Mouse (Mus musculus) kidney, adult 18-20 months (tissue): ENCODE data around the gene Etl4.

Experiments
- DNase-seq: peaks from one replicate; pipeline ENCODE4 v3.0.0; 2021

The Etl4 gene

DNA sequence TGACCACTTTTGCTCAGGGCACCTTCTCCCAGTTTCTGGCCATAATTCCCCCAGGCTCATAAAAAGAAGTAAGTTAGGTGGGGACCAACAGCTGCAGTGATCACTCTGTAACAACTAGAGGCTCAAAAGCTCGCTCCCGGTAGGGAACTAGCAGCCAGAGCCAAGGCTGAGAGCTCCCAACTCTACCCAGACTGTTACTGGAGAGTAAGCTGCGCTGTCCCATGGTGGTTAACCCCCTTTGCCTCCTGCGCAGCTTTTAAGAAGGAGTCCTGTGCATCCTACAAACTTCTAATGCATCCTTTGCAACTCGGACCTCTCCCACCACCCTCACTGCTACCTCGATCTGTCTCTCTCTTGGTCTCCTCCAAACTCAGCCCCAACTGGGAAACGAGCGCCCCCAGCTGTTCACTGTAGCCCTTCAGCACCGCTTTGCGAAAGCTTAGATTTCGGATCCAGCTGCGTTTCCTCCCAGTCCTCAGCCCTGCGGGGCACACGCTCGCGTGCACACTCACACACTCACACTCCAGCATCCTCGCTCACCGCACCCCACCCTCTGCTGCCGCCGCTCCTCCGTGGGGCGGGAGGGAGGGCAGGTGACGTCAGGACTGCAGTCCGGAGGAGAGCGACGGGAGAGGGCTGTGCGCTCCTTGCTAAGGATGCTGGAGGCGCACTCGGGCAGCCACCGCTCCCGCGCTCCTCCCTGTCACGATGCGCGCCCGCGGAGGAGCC lies at the start of gene Etl4:
Gene Etl4 (plus strand): TSS at position 610 of the 729 bp plus-strand sequence.
- DNase-seq, result no peak

DNA sequence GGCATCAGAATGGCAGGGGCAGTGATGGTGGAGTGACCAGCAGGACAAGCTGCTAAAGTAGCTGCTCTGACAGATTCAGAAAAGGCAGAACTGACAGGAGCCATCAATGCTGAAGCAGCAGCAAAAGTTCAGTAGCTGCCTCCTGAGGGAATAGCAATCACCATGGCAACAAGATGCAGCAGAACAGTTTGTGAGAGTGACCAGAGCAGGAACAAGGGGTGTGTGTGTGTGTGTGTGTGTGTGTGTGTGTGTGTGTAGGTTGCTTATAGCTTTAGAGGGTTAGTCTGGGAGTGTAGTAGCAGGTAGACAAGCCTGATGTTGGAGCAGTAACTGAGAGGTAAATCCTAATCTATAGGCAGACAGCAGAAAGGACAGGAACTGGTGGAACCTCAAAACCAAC lies 40.4 kb upstream of the Etl4 start:
- DNase-seq, result no peak

- DNase-seq, result no peak
These were observed 37.7 kb upstream of the Etl4 start for GRCm38 (mm10) chr2:19871881-19872280.

- DNase-seq, result no peak
These were observed 18.7 kb upstream of the Etl4 start for GRCm38 (mm10) chr2:19890875-19891274.

- DNase-seq, result no peak
These were observed 560 bp downstream of the Etl4 start for GRCm38 (mm10) chr2:19909900-19910780.

- no peak for DNase-seq
These were observed 1.2 kb downstream of the Etl4 start for GRCm38 (mm10) chr2:19910781-19911175.

GRCm38 (mm10) chr2:19919190-19919589 lies 9.6 kb downstream of the Etl4 start:
- DNase-seq, result peak; percentile 51

DNA sequence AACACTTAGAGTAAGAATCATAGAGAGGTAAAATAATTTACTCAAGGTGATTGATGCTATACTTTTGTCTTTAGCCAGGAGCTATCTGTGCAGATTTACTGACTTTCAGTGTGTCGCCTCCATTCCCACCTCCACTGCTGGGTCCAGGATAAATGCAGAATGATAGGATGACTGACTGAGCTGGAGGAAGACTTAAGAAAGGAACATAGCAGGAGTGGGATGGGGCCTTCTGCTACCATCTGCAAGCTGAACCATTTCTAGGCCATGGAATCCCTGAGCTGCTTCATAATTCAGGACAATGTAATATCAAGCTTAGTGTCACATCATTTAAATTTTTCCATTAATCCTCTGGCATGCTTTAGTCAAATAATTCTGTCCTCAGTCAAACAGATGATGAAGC lies 20.4 kb downstream of the Etl4 start:
- no peak for DNase-seq

DNA sequence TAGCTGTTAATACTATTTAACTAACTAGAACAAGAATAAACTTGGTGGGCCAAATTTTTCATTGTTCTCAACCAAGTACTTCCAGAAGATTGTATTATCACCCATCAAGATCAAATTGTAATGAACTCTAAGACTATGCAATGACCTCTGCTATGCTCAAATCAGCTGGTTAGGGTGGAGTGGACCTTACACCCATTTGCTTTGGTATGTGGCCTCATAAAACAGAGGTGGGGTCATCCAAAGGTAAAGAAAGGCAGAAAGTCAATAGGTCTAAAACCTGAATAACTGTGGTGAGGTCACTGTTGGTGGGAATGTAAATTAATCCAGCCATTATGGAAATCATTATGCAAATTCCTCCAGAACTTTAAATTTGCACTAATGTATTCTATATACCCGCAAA lies 24.3 kb downstream of the Etl4 start:
- no peak for DNase-seq

DNA sequence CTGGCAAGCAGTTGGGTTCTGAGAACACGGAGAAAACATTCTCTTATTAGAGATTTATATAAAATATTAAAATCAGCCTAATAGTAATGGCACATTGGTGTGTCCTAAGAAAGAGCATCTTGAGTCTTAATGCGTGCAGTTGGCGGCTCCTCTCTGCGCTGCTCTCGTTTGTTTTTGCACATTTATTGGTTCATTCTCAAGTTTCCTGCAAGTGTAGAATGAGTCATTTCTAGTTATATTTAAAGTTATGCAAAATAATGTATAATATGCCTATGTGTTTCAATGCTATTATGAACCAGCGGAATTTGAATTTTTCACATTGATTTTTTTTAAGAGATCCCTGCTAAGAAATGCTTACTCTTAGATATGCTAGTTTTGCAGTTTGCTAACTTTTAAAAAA lies 35.6 kb downstream of the Etl4 start:
- no peak for DNase-seq

DNA sequence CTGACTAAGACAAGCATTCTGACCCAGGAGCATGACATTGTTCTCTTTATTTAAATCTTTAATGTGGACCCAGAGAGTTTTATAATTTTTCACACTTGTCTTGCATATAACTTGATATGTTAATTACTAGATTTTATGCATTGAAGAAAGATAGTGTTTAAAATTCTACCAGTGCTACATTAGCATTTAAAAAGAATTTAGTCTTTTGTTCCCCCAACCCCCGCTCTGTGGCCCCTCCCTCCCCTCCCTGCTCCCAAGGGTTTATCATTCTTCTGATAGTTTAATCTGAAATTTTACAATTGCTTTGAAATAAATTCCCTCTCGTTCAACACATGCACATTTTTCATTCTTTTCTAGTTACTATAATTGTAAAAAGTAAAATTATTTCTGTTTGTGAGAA lies 43.4 kb downstream of the Etl4 start:
- DNase-seq, result no peak

GRCm38 (mm10) chr2:19966445-19966844 lies 56.9 kb downstream of the Etl4 start:
- DNase-seq, result no peak

- DNase-seq, result no peak
These were observed 128.1 kb downstream of the Etl4 start for GRCm38 (mm10) chr2:20037671-20038070.

GRCm38 (mm10) chr2:20072377-20072776 lies 162.8 kb downstream of the Etl4 start:
- no peak for DNase-seq

- DNase-seq, result no peak
These were observed 166.7 kb downstream of the Etl4 start for GRCm38 (mm10) chr2:20076118-20076796.

GRCm38 (mm10) chr2:20084781-20085180 lies 175.2 kb downstream of the Etl4 start:
- no peak for DNase-seq

GRCm38 (mm10) chr2:20105456-20105855 lies 195.9 kb downstream of the Etl4 start:
- no peak for DNase-seq

GRCm38 (mm10) chr2:20111703-20112102 lies 202.1 kb downstream of the Etl4 start:
- no peak for DNase-seq

- DNase-seq, result no peak
These were observed 216.3 kb downstream of the Etl4 start for GRCm38 (mm10) chr2:20125914-20126313.

DNA sequence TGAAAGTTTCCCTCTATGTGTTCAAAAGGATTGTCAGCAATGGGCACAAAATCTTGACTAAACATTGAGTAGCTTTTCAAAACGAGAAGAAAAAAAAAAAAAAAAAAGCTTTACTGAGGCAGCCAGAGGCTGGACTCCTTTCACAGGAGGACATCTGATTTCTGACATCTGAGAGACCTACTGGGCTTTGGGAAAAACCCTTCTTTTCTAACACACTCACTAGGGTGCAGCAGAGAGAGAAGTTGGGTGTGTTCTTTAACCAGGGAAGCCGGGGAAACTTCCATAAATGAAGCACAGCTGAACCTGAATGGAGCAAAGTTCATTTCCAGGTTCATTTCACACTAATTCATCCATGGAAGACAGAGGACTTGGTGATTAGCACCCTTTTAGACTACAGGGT lies 222.2 kb downstream of the Etl4 start:
- DNase-seq, result no peak

GRCm38 (mm10) chr2:20138426-20138825 lies 228.8 kb downstream of the Etl4 start:
- no peak for DNase-seq

- no peak for DNase-seq
These were observed 235.8 kb downstream of the Etl4 start for GRCm38 (mm10) chr2:20145368-20145767.

- no peak for DNase-seq
These were observed 257.5 kb downstream of the Etl4 start for GRCm38 (mm10) chr2:20167073-20167472.

DNA sequence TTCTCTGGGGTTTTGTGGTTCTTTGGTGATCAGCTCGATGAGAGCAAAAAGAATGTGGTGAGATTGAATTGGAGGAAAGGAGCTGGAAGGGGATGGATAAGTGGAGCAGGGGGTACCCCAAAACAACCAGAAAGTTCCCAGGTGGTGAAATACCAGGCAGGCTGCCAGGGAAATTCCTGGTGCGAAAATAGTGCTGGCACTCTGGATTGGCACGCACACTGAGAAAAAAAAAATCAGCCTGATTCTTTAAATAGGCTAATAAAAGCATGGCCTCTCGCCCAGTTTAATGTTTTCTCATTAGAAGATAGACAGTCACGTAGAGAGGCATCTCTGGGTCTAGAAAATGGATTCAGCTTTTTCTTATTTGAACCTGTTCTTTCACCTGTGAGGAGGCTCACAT lies 258.0 kb downstream of the Etl4 start:
- peak; percentile 16 for DNase-seq
